Mouse (Mus musculus) right cerebral cortex, postnatal 14 days (tissue): ENCODE data around the gene Zfp750.

Experiments used
- DNase-seq: peaks from one replicate; pipeline ENCODE4 v3.0.0; 2022

Zfp750 gene

DNA sequence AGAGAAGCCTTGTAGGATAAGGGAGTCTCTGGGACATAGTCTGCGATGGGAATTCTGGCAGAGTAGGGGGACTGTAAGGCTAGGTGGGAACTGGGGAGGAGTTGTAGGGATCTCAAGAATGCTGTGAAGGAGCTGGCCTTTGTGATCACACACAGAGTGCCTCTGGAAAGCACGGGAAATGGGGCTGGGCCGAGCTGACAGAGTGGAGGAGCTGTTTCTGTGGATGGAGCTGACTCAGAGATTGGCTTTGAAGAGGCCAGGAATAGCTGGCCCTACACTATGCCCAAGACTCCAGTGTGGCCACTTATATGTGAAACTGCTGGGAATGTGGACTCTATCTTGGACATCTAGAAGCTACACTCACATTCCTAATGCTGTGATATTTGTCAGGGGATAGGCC, 17.4 kb upstream of the Zfp750 start:
- DNase-seq: no peak

DNA sequence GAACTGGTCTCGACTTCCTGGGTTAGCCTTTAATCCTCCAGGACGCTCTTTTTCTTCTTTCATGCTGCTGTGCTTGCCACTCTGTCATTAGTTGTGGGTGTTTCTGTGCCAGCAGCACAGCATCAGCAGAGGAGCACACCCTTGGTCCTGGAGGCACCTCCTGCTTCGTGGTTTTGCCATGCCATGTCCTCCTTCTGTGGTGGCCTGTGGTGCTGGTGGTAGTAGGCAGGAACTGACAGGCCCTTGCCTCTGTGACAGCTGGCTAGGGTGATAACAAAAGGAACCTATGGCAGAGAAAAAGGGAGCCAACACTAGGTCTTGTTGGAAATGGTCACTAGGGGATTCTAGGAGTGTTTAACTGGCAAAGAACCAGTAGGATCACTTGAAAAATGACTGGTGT, 10.6 kb upstream of the Zfp750 start:
- no peak for DNase-seq

GRCm38 (mm10) chr11:121524191-121524590, 5.1 kb upstream of the Zfp750 start:
- DNase-seq: no peak

DNA sequence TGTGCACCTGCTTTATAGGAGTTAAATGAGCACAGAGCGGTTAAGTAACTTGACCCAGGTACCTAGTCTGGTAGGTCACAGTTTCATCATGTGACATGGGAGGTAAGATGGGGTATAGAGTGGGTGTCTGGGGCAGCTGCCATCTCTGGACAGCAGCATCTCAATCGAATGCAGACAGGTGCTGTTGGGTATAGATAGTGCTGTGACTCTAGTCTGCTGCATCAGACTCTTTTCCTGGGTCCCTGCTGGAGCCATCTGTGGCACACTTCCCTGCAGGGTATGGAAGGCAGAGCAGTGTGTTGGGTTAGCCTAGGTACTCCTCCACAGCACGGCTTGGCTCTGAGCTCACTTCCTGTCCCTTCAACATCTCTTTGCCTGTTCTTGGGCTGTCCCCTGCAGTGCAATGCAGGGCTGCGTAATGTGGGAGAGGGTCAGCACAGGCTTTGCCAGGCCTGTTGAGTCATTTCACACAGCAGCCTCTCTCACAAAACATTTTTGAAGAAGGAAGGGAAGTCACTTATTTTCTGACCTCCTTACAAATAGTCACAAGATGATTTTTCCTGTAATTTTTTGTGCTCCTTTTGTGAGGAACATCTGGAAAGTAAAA, 3.1 kb upstream of the Zfp750 start:
- no peak for DNase-seq

DNA sequence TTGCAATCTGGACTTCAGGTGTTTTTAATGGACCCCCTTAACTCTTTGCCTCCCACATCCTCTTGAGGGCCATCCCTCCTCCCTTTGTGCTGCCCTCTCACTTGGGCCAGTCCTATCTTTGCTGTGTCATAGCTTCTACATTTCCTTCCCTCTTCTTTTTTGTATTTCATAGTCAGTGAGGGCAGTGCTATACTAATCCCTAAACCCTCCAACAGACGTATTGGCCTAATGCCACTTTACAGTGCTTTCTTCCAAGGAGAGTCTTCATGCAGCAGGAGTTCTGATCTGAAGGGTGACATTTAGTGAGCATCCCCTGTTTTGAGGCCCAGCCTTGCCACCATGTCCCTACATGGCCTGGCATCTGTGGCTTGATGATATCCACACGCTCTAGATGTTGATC, 1.6 kb upstream of the Zfp750 start:
- no peak for DNase-seq

DNA sequence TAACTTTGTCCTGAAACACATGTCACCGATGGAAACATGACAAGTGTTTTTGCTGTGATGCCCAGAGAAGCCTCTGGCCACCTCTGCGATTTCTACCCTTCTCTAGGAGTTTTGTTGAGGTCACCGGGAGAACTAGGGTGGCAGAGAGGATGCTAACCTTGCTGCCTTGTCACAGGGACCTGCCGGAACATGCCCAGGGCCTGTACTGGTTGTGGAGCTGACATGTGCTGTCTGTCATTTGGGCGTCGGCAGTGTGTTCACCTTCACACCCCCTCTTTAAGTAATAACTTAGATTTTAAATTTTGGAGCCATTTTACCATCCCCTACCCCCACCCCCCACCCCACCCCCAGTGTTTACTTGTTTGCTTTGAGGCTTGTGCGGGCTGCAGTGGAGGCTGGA, 570 bp upstream of the Zfp750 start:
- no peak for DNase-seq

DNA sequence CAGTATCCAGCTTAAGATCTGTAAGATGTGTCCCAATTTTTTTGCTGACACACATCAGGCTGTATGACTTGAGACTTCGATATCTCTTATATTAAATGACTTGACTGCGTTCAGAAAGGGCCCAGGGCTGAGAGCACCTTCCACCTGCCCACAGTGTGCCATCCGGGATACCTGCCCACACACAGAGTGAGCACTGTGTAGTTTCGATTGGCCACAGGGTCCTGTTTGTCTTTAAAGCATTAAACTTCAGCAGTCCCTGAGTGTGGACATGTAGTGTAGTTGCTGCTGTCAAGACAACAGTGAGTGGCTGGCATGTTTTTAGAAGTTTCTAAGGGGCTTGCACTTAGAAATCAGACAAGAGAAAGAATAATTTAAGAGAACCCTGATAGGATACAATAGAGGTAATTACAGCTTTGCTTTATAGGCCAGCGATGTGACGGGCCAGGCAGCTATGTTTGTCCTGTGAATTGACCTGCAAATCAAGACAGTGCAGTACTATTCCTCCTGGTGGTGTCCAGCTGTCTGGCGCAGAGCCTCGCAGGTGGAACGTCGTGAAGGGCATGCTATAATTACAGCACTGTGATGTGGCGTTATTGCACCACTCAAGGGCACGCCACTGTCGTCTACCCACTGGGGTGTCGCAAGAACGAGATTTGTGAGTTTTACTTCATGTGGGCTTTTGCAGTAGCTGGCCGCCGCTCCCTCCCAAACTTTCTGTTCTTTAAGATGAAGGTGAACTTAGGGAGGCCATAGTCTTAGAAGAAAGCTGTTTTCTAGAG, 1.3 kb downstream of the Zfp750 start:
- no peak for DNase-seq

DNA sequence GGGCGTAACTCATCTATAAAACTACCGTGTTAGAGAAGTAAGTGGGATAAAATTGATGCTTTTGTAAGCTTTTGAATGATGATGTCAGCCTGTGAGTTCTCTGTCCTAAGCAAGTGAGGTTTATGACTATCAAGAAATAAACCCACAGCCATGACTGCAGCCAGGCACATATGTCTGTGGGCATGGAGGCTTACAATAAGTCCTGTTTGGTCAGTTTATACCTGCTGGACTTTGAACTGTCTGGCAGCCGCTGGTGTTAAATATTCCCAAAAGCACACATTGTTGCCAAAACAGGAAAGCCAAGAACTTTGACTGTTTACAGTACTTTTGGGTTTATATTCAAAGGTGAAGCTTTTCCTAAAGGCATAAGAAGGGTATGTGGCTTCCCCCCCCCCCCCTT, 2.2 kb downstream of the Zfp750 start:
- DNase-seq: no peak

DNA sequence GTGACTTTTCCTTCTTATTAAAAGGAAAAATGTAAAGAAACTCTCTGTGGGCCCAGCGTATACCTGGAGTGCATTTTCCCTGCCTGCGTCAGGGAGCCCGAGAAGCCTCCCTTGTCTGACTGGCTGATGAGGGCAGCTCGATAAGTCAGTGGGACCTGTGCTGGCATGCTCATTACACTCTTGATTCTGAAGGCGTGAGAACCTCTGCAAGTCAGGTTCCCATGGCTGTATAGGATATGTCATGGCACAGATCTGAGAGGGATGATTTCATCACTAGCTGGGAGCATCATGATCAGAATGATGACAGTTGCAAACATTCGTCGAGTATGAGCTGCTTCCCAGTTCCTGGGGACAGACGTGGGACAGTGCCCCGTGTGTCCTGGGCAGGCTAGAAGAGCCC, 3.1 kb downstream of the Zfp750 start:
- no peak for DNase-seq

DNA sequence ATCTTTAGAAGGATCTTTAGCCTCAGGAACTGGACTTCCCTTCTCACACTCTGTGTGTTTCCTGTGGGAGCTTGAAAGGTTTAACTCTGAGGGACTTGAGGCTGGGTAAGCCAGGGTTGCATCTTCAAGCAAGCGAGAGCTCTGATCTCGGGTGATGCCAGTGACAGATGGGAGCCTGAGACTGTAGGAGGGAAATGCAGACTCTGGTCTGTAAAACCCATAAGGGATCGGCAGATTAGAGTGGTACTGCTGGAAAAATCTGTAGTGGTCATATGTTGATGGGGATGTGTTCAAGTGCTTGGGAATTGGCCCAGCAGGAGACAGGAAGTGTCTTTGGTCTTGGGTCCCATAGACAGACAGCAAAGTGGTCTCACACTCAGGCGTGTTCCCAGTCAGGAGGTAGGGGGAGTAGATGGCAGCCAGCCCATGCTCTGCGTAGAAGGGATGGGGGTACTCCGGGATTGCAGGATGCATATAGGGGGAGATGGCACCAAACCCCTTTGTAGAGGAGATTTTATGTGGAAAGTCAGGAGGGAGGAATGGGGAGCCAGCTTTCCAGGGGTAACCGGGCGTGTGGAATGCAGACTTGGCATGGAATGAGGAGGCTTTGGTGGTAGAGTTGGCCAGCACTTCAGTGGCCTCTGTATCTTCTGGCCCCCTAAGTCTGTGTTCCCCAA, 6.1 kb downstream of the Zfp750 start:
- no peak for DNase-seq

DNA sequence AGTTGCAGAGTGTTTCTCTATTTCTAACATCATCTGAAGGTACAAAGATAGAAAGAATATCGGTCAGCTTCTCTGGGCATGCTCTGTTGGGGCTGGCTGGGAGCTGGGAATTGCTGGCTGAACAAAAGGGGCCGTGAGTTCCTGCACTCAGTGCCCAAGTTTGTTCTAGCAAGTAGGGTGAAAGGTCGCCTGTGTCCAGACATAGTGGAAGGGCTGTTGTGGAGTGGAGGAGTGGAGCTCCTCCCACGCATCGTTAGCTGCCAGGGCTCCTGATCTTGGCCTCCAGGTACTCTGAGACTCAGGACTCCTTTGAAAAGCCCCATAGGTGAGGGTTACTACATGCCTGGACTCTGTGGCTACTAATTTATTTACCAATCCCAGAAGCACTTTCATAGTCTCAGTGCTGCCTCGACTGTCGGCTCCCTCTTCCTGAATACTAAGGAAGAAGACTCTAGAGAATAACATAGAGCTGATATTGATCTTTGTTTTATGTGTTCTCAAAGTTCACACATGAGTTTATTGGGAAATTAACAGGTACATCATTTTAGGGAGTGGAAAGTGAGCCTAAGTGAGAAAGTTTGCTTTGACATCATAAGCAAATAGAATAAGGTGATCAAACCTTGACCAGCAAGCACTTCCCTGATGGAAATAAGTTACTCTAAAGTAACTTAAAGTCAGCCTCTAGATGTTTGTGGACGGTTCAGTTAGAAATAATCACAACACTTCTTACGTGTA, 8.5 kb downstream of the Zfp750 start:
- no peak for DNase-seq

- DNase-seq: no peak
These were observed 10.7 kb downstream of the Zfp750 start for GRCm38 (mm10) chr11:121508478-121508877.

GRCm38 (mm10) chr11:121502000-121502860, 16.9 kb downstream of the Zfp750 start:
- no peak for DNase-seq

GRCm38 (mm10) chr11:121501525-121501924, 17.6 kb downstream of the Zfp750 start:
- DNase-seq: no peak

- no peak for DNase-seq
These were observed 18.5 kb downstream of the Zfp750 start for GRCm38 (mm10) chr11:121500595-121500994.

GRCm38 (mm10) chr11:121490651-121491050, 28.5 kb downstream of the Zfp750 start:
- no peak for DNase-seq

DNA sequence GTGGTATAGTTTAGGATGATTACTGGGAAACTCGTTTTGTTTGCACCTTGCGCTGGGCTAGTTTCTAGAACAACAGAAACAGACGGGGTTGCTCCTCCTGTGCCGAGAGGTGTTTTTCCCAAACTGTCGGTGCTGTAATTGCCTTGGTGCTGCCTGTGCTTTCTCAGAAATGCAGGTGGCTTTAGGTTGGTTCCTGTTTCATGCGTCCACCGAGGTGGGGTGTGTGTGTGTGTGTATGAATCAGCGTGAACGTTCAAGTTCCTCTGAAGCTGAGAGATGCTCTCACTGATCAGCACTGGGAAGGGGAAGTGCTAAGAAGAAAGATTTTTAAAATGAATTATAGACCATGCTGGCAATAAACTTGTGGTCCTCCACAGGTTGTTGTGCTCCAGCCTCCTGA, 33.3 kb downstream of the Zfp750 start:
- no peak for DNase-seq

DNA sequence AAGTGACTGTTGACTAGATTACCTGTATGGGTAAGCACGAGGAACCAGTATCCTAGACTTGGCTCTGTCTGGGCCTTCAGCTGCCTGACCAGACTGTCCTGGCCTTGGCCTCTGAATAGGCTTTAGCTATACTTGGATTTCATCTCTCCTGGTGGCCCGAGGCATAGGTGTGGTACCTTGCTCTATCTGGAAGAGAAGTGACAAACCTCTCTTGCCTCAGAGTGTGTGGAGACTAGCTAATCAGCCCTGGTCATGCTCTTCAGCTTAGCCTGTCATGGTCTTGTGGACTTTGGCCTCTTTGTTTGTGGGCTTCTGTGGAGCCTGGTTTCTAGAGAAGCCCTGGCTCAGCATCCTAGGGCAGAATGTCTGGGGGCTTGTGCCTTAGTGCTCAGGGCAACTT, 38.0 kb downstream of the Zfp750 start:
- DNase-seq: no peak

GRCm38 (mm10) chr11:121479476-121480203, 39.5 kb downstream of the Zfp750 start:
- no peak for DNase-seq

GRCm38 (mm10) chr11:121475699-121476415, 43.3 kb downstream of the Zfp750 start:
- DNase-seq: peak; percentile 85

- DNase-seq: no peak
These were observed 44.3 kb downstream of the Zfp750 start for GRCm38 (mm10) chr11:121474831-121475230.
